Mouse (Mus musculus) testis, adult 2 months (tissue): ENCODE measurements around the gene Atrx. TPM values are rescaled to one million over a fixed set of nuclear protein-coding genes. Genes with fewer than 3 reads are reported as not detected.
"Not testable (repeated sequence)": the region's sequence is repeated elsewhere in the genome, so short reads cannot be mapped to it uniquely, and the experiment has no call there.

ENCODE experiments used
- H3K27ac ChIP-seq: fragments of 200-500 bp; 2 replicates; pipeline ENCODE4 v1.5.1; 2012; ENCODE audit warnings: low read depth, low read length; ENCODE audit not compliant: control insufficient read depth, insufficient read depth
- H3K27me3 ChIP-seq: fragments of 200-500 bp; 2 replicates; pipeline ENCODE4 v1.6.1; 2012; ENCODE audit warnings: mild to moderate bottlenecking, low read length, moderate library complexity; ENCODE audit not compliant: control insufficient read depth, insufficient read depth
- H3K36me3 ChIP-seq: fragments of 200-500 bp; 2 replicates; pipeline ENCODE4 v1.6.1; 2012; ENCODE audit warnings: mild to moderate bottlenecking, low read length; ENCODE audit not compliant: control insufficient read depth, insufficient read depth
- H3K4me1 ChIP-seq: fragments of 200-500 bp; 2 replicates; pipeline ENCODE4 v1.6.1; 2012; ENCODE audit warnings: low read length; ENCODE audit not compliant: control insufficient read depth, insufficient read depth
- H3K4me3 ChIP-seq: fragments of 200-500 bp; 2 replicates; pipeline ENCODE4 v1.5.1; 2012; ENCODE audit warnings: low read depth, mild to moderate bottlenecking, low read length, moderate library complexity, mixed read lengths; ENCODE audit not compliant: control insufficient read depth
- CTCF ChIP-seq: fragments of 200-500 bp; IDR thresholded peaks from 2 replicates; pipeline ENCODE4 v1.5.1; 2012; ENCODE audit warnings: low read depth, mild to moderate bottlenecking, inconsistent platforms, low read length, moderate library complexity; ENCODE audit not compliant: control insufficient read depth, insufficient read depth, insufficient replicate concordance
- POLR2A ChIP-seq: fragments of 200-500 bp; IDR thresholded peaks from 2 replicates; pipeline ENCODE4 v1.6.1; 2012; ENCODE audit warnings: low read depth, mild to moderate bottlenecking, inconsistent platforms, low read length, moderate library complexity; ENCODE audit not compliant: control insufficient read depth
- polyA plus RNA-seq: library from polyadenylated mRNA; depleted of rRNA; stranded (reverse); fragments of >200 nt; gene quantifications from 2 replicates; pipeline ENCODE4 v1.2.3, GENCODE M21; 2012

The Atrx gene
- polyA plus RNA-seq, 1 experiment: 4.6 TPM

DNA sequence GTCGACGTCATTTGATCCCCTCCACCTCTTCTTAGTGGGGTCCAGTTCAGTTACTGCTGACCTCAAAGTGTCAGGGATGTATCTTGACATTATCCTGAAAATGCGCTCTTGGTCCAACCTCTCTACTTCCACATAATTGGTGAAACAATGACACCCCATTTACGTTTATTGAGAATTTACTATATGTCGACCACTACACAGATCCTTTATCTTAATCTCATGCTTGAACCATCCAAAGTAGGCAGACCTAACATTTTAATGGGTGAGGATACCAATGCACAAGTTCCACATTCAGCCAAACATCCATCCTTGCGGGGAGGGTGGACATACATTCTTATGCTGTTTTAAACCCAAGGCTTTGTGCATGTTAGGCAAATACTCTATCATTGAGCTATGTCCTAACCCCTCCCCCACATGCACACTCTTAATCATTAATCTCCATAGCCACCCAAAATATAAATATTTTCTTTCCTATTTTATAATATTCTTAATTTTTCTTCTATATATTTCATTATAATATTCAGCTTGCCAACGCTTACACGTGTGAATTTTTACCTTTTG lies 355 bp upstream of the Atrx start:
- Histone ChIP-seq H3K4me1 (peaks cover 3% of the 10 kb centered on the region; the same call in 1 of the 2 replicates), H3K27ac (peak overlapping the region; percentile 92), H3K4me3 (peak overlapping the region; percentile 95), H3K36me3 (no peaks in the 10 kb centered on the region), H3K27me3 (no peaks in the 10 kb centered on the region)
- TF ChIP-seq POLR2A: no peak
- TF ChIP-seq CTCF: no peak

DNA sequence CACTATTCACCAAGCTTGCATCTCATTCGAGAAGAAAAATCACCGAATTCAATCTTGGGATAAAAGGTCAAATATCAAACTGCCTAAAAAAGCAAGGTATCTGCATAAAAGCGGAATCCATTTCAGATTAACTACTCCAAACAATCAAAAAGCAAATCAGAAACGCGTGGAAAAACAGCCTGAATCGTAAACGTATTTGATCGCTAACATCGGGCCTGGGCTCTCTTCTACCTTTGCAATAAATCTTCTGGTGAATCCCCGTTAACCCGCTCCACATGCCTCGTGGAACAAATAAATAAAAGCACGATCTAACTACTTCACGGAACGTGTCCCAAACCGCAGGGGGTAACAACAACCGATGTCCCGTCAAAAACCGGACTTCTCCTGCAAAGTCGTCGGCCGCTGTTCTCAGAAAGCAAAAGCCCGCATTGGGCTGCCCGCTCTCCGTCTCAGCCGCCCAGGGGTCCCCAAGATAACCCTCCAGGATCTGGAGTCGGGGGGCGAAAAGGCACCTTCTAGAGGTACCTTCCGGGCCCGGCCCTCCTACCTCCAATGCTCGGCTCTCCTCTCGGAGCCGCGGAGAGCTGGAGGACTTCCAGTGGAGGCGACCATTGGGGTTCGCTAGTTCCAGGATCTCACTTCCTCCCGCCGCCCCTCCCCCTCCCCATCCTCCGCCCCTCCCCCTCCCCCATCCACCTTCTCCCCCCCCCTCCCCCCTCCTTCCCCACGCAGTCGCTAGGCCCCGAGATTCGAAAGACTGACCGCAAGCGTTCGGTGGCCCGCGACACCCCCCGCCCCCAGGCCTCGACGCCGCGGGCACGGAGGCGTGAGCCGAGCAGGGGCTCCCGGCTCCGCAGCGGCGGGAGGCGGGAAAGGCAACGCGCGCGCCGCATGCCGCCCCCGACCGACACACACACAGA lies 1.0 kb downstream of the Atrx start:
- no peak for TF ChIP-seq CTCF
- TF ChIP-seq POLR2A: no peak
- Histone ChIP-seq H3K4me1 (peaks cover 3% of the 10 kb centered on the region; the same call in 1 of the 2 replicates), H3K27ac (peak overlapping the region; percentile 92), H3K4me3 (peak overlapping the region; percentile 95), H3K27me3 (no peaks in the 10 kb centered on the region), H3K36me3 (no peaks in the 10 kb centered on the region)

DNA sequence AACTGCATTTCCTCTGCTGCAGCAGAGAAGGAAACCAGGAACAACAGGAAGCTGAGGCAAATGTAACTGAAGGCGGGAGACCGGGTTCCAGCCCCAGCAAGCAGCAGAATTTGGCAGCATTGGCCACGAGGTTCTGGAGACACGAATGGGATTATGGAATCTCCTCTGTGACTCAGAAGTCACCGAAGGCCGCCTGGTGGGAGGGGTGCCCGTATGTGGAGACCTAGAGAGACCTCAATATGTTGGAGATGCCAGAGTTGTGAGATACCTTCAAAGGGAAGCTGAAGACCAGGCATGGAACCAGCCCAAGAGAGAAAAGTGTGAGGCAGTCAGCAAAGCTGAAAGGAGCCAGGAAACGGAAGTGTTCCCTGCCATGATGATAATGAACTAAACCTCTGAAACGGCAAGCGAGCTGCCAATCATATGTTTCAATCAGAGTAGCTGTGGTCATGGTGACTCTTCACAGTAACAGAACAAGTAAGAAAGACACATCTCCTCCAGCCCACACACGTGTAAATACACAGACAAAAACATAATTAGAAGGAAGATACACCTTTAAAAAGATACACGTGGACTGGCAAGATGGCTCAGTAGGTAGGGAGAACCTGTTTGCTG lies 3.0 kb downstream of the Atrx start:
- TF ChIP-seq POLR2A: no peak
- TF ChIP-seq CTCF: no peak
- Histone ChIP-seq H3K4me1 (peaks cover 3% of the 10 kb centered on the region; the same call in 1 of the 2 replicates), H3K27ac (no peak overlapping the region), H3K27me3 (no peaks in the 10 kb centered on the region), H3K36me3 (no peaks in the 10 kb centered on the region), H3K4me3 (no peak overlapping the region; the same call in 1 of the 2 replicates)

DNA sequence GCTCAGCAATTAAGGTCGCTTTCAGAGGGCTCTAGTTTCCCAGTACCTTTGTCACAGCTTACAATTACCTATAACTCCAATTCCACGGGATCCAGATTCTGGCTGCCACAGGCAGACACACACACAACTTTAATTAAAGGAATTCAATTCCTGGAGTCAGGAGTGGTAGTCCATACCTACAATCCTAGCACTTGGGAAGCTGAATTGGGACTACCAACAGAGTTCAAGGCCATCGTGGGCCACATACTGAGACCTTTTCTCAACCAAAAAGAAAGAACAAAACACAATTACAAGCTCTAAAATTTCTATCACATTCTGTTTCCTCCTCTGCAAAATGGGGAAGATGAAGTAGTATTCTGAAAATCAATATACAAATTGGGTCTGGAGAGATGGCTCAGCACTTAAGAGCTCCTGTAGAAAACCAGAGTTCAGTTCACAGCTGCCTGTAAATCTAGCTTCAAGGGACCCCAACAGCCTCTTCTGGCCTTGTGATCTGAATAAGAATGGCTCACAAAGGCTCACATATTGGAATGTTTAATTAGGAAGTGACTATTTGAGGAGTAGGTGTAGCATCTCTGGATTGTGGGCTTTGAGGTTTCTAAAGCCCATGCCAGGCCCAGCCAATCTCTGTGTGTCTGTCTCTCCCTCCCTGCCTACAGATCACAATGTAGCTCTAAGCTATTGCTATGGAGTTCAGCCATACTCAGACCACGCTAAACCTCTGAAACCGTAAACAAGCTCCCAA lies 4.7 kb downstream of the Atrx start:
- H3K36me3 ChIP-seq: no peaks in the 10 kb centered on the region
- H3K4me3 ChIP-seq: no peak overlapping the region
- TF ChIP-seq POLR2A: no peak
- TF ChIP-seq CTCF: no peak
- H3K27me3 ChIP-seq: no peaks in the 10 kb centered on the region
- no peak overlapping the region for H3K27ac ChIP-seq
- H3K4me1 ChIP-seq: peaks cover 3% of the 10 kb centered on the region; the same call in 1 of the 2 replicates

DNA sequence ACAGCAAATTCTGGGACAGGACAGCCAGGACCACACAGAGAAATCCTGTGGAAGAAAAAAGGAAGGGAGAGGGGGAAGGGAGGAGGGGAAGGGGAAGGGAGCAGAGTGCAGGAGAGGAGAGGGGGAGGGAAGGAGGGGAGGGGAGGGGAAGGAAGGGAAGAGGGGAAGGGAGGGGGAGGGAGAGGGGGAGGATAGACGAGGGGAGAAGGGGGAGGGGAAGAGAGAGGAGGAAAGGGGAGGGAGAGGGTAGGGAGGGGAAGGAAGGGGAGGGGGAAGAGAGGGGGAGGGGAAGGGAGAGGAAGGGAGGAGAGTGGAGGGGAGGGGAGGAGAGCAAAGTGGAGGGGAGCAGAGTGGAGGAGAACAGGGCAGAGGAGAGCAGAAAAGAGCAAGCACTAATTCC lies 5.3 kb downstream of the Atrx start:
- Histone ChIP-seq H3K27ac (no peak overlapping the region), H3K27me3 (no peaks in the 10 kb centered on the region), H3K36me3 (no peaks in the 10 kb centered on the region), H3K4me1 (peaks cover 3% of the 10 kb centered on the region; the same call in 1 of the 2 replicates), H3K4me3 (no peak overlapping the region)
- TF ChIP-seq CTCF (no peak), POLR2A (no peak)

DNA sequence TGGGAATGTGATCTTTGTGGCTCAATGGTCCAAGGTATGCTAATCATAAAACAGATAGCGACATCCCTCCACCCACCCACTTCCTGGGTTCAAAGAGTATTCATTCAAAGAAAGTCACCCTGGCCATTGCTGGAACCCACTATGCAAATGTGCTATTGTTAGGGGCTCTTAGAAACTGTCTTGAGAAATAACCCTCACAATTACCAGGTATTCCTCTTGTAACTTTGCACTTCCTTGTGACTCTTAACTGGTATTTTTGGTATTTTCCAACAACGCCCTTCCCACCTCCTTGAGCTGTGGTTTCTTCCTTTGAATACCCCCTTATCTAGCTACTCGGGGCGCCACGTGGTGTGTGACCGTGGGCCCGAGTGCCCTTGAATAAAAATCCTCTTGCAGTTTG lies 6.2 kb downstream of the Atrx start:
- not testable (repeated sequence) for H3K4me3 ChIP-seq, H3K27me3 ChIP-seq, H3K36me3 ChIP-seq, H3K27ac ChIP-seq, H3K4me1 ChIP-seq

DNA sequence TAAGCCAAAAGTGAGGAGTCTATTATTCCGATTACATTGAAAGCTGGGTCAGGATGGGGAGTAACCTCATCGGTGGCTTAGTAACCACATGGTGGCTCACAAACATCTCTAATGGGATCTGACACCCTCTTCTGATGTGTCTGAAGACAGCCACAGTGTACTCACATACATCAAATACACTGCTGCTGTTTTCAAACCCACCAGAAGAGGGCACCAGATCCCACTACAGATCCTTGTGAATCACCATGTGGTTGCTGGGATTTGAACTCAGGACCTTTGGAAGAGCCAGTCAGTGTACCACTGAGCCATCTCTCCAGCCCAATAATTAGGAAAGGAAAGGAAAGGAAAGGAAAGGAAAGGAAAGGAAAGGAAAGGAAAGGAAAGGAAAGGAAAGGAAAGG lies 7.8 kb downstream of the Atrx start:
- Histone ChIP-seq H3K36me3 (no peaks in the 10 kb centered on the region), H3K4me3 (no peak overlapping the region), H3K27me3 (no peaks in the 10 kb centered on the region), H3K4me1 (peaks cover 3% of the 10 kb centered on the region; the same call in 1 of the 2 replicates), H3K27ac (no peak overlapping the region)
- no peak for TF ChIP-seq POLR2A
- TF ChIP-seq CTCF: no peak
